Mouse (Mus musculus) liver, postnatal 0 days (tissue): ENCODE data around the gene Sgce.

Experiments
- CTCF ChIP-seq: sonication (generic); IDR thresholded peaks from 2 replicates; pipeline ENCODE4 v1.5.1; 2016; ENCODE audit warnings: antibody characterized with exemption, low read depth
- EP300 ChIP-seq: IDR thresholded peaks from 2 replicates; pipeline ENCODE4 v1.6.1; 2016; ENCODE audit warnings: antibody characterized with exemption, low read depth, mild to moderate bottlenecking

DNA sequence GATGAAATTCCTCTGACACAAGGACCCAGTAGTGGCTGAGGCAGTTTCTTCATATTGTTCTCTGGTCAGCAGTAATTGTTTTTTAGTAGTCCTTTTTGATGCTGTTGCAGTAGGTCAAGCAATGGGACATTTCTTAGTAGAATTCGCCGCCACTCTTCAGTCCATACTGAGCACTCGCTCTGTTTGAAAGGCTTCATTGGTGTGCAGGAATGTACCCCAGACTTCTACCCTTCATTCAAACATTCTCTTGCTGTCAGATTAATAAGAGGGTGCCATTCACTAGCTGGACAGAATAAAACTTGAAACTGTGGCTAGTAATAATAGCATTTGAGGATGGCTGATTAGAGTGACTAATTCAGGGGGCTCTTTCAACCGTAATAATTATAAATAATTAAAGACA, 113.8 kb downstream of the Sgce start:
- no peak for TF ChIP-seq CTCF
- no peak for TF ChIP-seq EP300
